Mouse (Mus musculus) megakaryocyte, adult 5-6 weeks (primary cell): Measurements from ENCODE around the gene 1700017B05Rik. TPM values are rescaled to one million over a fixed set of nuclear protein-coding genes. Genes with fewer than 3 reads are reported as not detected.
A peak's percentile ranks its signal among the peaks of the same experiment; 100 is the strongest.
"Not testable (repeated sequence)": the region's sequence is repeated elsewhere in the genome, so short reads cannot be mapped to it uniquely, and the experiment has no call there.

Source experiments
- ATAC-seq: 2 replicates; pipeline ENCODE4 v1.8.0; 2016; ENCODE audit warnings: mild to moderate bottlenecking, inconsistent platforms; ENCODE audit not compliant: poor library complexity, severe bottlenecking
- total RNA-seq, 2 experiments: library from RNA; stranded (forward) in 1 of 2; stranded (reverse) in 1 of 2; fragments of 153-499, 151-499 nt in 1 of 2; fragments of 221-1000, 200-1000 nt in 1 of 2; gene quantifications; 2 replicates each; pipeline versions ENCODE4 v1.2.3 to v1.2.4; 2015 to 2017

The 1700017B05Rik gene
- total RNA-seq (2015) = 15.6 and 17.9 TPM in 2 replicates
- total RNA-seq (2017) = 8.4 and 15.1 TPM in 2 replicates

DNA sequence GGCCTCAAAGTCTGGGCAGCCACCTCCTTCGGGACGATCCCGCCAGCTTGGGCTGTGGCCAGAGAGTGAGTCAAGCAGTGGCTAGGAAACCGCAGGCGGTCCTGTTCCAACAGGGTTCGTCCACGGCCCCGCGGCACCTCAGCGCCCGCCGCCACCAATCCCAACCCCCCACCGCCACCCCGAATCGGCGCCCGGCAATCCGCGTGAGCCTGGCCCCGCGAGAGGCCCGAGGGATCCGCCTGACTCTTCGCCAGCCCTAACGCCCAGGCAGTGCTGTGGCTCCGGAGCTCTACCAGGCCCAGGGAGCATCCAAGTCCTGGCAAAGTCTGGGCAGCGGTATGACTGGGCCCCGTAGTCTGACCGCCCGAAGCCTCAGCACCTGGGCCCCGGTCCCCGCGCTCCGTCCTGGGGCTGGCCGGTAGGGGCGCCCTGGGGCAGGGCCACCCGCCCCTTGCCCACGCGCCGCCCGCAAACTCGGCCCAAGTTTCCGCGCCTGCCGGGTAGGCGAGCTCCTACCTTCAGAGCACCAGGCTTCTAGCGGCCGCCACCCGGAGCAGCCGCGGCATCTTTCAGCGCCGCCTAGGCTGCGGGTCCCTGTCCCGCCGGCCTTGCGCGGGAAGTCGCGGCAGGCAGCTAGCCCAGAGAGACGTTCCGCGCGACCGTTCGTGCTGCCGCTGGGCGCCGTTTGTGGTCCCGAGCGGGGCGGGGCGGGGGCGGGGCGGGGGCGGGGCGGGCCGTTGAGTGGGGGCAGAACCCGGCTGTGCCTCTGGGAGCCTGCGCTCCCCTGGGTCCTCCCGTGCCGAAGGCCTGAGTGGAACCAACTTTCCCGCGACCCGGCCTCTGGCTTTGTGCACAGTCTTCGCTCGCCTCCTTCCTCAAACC is at the start of gene 1700017B05Rik:
TSS of gene 1700017B05Rik (minus strand) at position 700 of the 882 bp plus-strand sequence.
- ATAC-seq = peak; percentile 57

DNA sequence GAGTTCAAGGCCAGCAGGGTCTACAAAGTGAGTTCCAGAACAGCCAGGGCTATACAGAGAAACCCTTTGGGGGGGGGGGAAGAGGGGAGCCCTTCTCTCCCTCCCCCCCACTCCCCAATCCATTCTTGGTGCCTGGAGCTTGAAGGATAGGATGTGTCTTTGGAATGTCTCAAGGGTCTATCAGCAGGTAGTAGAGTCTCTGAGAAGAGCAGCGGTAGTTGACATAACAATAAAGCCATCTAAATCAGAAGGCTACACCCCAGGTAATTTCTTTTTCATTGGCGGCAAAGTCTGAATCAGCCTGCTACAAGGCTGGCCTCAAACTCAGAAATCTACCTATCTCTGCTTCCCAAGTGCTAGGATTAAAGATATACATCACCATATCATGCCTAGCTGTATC is 48.5 kb upstream of the 1700017B05Rik start:
- no peak for ATAC-seq

GRCm38 (mm10) chr9:57309353-57309752 is 46.9 kb upstream of the 1700017B05Rik start:
- ATAC-seq = no peak

DNA sequence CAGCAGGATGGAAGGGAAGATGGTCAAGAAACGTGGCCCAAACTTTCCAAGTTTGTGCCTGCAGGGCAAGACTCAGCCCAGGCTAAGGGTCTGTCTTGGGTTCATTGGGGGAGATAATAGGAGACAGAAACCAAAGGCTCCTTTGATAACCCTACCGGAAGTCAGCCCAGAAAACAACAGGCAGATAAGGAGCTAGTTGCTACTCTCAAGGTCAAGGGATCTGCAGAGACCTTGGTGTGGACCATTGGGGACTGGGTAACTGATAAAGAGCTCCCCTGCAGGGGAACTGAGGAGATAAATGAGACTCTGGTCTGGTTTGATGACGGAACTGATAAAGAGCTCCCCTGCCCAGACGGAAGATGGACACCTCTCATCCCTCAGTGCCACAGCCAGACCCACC is 45.0 kb upstream of the 1700017B05Rik start:
- ATAC-seq = no peak

DNA sequence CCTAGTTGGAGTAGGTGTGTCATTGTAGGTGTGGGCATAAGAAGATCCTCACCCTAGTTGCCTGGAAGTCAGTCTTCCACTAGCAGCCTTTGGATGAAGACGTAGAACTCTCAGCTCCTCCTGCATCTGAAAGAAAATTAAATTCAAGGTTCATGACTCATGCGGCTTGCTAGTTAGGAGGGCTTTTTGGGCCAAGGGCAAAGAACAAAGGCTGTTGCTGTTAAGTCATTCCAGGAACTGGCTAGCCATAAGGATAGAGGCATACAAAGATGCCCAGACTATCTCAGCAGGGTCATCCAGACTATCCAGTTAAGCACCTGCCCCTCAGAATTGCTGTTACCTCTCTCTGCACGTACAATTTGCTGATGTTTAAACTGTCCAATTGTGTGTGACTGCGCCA is 42.3 kb upstream of the 1700017B05Rik start:
- not testable (repeated sequence) for ATAC-seq

DNA sequence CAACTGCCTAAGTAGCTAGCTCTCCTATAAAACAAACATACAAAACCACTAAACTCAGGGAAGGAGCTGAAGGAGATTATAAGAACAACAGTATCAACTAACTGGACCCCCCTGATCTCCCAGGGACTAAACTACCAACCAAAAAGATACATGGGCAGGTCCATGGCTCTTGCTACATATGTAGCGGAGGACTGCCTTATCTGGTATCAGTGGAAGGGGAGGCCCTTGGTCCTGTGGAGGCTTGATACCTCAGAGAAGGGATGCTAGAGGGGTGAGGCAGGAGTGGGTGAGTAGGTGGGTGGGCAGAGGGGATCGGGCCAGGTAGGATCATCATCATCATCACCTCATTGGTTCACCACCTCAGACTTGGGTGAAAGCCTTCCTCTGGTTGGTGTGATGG is 41.8 kb upstream of the 1700017B05Rik start:
- ATAC-seq = no peak

DNA sequence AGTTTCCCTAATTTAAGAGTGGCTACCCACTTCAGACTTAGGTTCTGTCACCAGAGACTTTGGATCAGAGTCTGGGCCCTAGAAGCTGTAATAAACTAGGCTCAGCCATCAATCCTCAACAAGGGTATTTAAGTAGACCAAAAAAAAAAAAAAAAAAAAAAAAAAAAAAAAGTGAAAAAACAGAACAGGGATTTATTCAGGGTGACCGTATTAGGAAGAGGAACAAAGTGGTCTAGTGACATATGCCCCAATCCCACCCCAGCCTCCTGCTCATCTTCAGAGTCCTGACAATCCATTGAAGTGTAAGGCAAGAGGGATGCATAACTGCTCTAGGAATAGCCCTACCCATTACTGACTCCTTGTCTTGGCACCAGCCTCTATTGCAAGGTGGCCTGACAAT is 40.9 kb upstream of the 1700017B05Rik start:
- ATAC-seq = no peak

GRCm38 (mm10) chr9:57300825-57301224 is 38.4 kb upstream of the 1700017B05Rik start:
- peak; percentile 33 for ATAC-seq

- peak; percentile 89 for ATAC-seq
Measured at GRCm38 (mm10) chr9:57299790-57300477, 37.5 kb upstream of the 1700017B05Rik start.

DNA sequence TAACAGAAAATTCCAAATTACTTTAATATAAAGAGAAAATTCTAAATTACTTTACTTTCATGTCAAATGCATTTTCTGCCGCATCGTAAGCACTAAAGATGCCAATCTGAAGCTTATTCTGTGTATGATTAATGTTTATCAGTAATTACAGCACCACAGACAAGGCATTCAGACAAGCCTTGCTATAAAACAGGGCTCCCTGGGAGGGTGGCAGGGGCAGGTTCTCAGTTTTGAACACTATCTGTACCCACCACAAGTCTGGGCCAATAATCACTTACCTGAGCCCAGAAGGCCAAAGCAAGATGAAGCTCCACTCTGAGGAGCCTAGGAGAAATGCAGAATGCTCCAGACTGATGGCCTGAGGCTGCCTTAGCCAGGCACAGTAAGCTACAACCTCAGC is 35.5 kb upstream of the 1700017B05Rik start:
- ATAC-seq = no peak

DNA sequence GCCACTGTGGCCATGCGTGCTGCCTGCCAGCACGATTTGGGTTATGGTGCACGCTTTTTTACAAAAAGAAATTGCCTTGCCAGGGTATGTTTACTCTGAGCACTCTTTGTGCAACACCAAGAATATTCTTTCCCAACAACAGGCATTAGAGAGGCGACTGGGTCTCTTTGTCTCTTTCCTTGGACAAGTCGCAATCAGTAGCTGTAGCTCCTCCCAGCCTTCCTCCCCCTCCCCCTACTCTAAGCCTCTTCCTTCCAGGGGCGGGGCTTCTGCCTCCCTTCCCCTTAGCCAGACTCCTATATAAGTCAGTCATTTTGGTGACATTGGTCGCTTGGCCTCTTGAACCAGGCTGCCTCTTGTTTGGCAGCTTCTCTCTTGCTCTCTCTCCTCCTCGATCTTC is 33.9 kb upstream of the 1700017B05Rik start:
- no peak for ATAC-seq

DNA sequence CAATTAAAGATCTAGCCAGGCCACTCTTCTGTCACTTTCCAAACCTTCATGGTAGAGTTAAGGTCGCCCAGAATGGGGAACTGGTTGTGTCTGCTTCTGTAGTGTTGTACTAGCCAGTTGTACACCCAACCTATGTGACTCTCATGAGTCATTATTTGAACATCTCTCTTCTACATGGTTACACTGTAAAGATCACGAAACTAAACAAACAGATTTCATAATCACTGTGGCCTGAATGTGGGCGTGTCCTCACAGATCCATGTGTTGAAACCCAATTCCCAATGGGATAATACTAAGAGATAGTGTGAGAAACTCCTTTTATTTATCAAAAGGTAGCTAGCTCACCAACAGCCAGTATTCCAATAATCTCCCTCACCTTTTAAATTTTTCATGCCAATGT is 33.3 kb upstream of the 1700017B05Rik start:
- no peak for ATAC-seq

GRCm38 (mm10) chr9:57294905-57295304 is 32.5 kb upstream of the 1700017B05Rik start:
- ATAC-seq = no peak

DNA sequence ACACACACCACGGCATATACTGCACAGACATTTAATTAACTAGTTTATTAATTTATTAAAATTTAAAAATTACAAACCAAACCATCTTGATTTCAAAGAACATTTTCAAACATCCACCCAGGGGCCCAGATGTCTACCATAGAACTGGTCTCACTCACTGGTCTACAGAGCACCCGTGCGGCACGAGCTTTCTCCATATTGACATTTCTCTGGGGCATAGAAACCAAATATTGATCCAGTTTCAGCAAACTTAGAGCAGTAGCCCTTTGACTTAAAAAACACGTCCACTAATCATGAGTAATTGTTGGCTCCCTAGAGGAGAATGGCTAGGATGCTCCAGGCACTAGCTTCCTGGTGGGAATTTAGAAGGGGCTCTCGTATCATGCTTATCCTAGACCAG is 24.8 kb upstream of the 1700017B05Rik start:
- no peak for ATAC-seq

GRCm38 (mm10) chr9:57283311-57283710 is 20.9 kb upstream of the 1700017B05Rik start:
- ATAC-seq = no peak

GRCm38 (mm10) chr9:57282686-57283085 is 20.3 kb upstream of the 1700017B05Rik start:
- no peak for ATAC-seq

DNA sequence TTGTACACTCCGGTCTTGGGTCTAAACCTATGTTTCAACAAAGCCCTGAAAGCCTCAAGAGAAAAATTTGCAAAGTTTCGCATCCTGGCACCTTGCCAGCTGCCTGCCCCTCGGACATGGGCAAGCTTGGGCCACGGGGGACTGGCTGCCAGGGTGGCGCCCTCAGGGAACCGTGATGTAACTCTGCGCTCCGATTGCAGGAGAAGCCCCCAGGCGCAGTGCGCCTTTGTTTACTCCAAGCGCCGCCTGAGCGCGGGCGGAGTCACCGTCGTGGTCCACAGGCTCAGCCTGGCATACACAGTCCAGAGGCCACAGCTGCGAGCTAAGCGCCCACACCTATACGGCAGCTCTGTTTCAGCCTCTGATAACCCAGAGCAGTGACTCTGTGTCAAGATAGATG is 19.1 kb upstream of the 1700017B05Rik start:
- no peak for ATAC-seq

GRCm38 (mm10) chr9:57279441-57279840 is 17.0 kb upstream of the 1700017B05Rik start:
- no peak for ATAC-seq

DNA sequence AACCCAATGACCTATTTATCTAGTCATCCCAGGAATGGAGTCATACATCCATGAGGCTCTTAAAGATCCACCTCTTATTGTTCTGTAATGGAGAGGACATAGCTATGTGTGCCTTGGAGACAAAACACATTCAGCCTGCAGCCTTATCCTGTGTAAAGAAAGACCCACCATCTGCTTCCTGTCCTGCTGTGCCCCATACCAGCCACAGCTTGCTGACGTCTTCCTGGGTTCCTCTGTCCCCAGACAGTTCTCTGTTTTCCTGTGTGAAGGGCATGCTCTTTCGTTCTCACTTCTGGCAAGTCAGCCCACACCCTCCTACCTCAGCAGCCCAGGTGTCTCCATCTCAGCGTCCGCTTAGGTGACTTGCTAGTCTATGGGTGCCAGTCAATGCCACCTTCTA is 15.9 kb upstream of the 1700017B05Rik start:
- ATAC-seq = peak; percentile 92

DNA sequence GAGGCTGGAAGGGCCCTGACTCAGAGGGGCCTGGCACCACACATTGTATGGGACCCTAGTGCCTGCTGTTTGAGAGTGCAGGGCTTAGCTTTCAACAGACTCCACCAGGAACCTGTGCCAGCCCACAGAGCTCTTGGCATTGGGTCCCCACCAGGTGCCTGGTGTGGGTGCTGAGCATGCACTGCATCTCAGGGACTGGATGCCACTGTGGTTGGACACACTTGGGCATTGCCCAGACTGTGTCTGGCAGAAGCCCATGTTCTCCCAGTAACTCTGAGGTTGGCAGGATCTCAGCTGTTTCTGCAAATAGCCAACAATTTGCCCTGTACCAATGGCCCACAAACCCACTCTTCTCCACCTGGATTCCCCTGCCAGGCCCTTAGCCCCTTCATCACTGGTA is 13.9 kb upstream of the 1700017B05Rik start:
- ATAC-seq = no peak

DNA sequence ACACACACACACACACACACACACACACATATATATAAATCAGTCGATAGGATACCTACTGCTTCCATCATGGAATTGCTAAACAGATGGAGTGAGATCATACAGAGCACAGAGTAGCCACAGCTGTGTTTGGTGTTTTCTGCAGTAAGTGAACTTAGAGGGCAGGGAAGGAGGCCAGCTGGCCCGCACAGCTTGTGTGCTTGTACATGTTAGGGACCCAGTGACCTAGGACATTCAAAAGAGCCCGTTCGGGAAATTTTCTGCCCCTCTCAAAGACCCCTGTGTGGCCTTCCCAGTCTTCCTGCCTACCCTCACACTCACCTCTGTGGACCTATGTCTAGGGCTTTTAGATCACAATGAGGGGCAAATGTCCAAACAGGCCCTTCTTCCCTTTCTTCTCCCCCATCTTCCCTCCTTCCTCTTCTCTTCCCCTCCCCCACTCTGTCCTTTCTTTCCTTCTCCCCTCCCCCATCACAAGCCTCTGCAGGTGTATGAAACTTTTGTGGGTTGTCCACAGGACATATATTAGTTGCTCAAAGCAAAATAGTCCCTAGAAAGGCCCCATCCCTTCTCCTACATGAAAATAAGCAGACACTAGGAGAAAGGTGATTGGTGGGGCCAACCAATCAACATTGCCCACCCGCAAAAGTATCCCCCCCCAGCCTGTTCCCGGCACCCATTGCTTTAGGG is 11.5 kb upstream of the 1700017B05Rik start:
- ATAC-seq = no peak
